Mouse (Mus musculus) brain, embryonic 14.5 days (tissue): ENCODE measurements around the gene Dcdc2a.

Source experiments
- CTCF ChIP-seq: fragments of 200-500 bp; IDR thresholded peaks from 2 replicates; pipeline ENCODE4 v1.5.1; 2012; ENCODE audit warnings: inconsistent platforms, mild to moderate bottlenecking, moderate library complexity, borderline replicate concordance; ENCODE audit not compliant: insufficient read depth, insufficient read length; ENCODE audit errors: extremely low read depth
- POLR2A ChIP-seq: fragments of 200-500 bp; IDR thresholded peaks from 2 replicates; pipeline ENCODE4 v1.6.1; 2012; ENCODE audit warnings: mild to moderate bottlenecking, inconsistent platforms, borderline replicate concordance; ENCODE audit not compliant: poor library complexity, insufficient read depth, insufficient read length, severe bottlenecking; ENCODE audit errors: extremely low read depth

- TF ChIP-seq CTCF (no peak), POLR2A (no peak)
These were observed 139.9 kb downstream of the Dcdc2a start for GRCm38 (mm10) chr13:25195706-25196105.
